Mouse (Mus musculus): ENCODE results near the gene Minar1.

DNA sequence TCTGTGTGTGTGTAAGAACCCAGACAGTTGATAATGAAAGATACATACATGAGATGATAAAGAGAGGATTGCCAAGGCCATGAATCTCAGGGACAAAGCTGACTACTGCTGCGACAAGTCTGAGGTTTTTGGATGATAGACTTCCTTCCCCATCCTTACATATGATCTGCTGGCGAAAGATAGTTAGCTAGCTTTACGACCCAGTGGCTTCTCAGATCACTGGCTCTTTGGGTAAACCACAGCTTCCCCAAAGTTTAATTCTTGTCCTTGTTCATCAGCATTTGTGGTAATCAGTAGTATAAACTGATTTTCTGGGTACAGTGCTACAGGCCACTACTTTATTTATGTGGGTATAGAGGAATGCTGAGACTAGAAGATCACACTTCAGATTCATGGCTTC lies 14.5 kb upstream of the Minar1 start:
- TF ChIP-seq CTCF (IDR thresholded peaks at IDR 0.05; ENCODE audit: low read depth, low read length) = no peak
- TF ChIP-seq GATA1 (IDR thresholded peaks at IDR 0.05; ENCODE audit: borderline replicate concordance, low read length) = no peak
- no peak for TF ChIP-seq TAL1 (conservative IDR thresholded peaks at IDR 0.05; ENCODE audit: low read depth, low read length)
